Mouse (Mus musculus): ENCODE data around the gene Nrf1.

The Nrf1 gene

DNA sequence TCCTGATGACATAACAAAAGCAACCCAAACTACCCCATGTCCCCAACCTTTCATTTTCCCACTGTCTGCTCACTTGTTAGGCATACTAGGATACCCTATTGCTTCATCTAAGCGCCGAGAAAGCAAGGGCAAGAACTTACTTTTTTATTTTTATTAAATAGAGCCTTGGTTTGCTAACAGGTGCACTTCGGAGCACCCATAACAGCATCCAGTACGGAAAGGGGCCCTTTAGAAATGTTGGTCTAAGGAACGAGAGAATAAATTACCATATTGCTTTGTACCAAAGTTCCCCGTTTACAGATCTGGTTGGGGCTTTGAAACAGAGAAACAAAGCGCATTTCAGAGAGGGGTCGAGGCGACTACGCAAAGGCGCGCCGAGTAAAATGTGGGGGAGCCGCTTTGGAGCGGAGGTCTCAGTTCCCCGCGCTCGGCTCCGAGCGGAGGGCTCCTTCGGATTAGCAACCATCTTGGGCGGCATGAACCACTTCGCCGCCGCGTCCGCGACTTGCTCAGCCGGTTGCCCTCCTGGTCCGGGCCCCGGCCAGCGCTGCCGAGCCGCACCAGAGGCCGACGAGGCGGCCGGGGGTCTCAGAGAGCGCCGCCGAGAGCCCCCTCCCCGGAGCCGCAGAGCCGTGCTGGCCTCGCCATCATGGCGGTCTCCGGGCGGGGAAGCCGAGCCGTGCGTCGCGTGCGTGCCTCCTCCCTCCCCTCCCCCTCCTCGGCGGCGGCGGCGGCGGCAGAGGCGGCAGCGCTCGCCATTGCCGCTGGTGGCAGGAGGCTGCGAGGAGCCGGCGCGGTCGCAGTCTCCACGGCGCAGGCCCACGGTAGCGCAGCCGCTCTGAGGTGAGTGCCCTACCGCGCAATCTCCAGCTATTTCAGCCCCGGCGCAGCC, at the start of gene Nrf1:
Gene Nrf1, plus strand, starts transcription at position 718 of the 892 bp plus-strand sequence.
- DNase-seq, result peak; percentile 94

DNA sequence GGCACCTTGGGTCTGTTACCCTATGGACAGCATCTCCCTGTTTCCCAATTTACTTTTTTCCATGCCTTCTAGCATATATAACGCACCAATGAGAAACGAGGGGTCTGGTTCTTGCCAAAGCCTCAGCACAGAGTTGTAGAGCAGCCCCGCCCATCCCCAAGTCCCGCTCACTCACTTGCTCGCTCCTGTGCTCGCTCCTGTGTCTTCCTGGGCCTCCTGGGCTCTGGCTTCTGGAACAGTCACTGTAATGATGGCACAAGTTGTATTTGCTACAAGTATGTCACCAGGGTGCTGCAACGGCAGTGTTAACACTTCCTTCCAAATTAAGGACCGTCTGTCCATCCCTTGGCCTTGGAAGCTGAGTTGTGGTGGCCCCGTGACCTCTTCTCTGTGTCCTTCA, 49.6 kb upstream of the Nrf1 start:
- DNase-seq, result no peak

DNA sequence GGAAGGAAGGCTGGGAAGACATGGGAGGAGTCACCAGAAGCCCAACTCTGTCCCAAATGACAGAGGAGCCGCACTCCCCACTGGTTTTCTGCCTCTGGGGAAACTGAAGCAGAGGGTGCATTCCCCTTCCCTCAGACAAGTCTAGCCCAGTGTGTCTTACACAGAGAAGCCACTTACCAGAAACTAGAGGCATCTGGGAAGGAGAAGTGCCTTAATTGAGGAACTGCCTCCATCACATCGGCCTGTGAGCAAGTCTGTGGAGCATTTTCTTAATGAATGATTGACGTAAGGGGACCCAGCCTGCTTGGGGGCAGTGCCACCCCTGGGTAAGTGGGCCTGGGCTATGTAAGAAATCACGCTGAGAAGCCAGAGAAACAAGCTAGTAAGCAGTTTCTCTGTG, 49.0 kb upstream of the Nrf1 start:
- no peak for DNase-seq

GRCm38 (mm10) chr6:30002628-30003027, 45.2 kb upstream of the Nrf1 start:
- DNase-seq, result no peak

- no peak for DNase-seq
Observed at GRCm38 (mm10) chr6:30005851-30006250, 41.9 kb upstream of the Nrf1 start.

DNA sequence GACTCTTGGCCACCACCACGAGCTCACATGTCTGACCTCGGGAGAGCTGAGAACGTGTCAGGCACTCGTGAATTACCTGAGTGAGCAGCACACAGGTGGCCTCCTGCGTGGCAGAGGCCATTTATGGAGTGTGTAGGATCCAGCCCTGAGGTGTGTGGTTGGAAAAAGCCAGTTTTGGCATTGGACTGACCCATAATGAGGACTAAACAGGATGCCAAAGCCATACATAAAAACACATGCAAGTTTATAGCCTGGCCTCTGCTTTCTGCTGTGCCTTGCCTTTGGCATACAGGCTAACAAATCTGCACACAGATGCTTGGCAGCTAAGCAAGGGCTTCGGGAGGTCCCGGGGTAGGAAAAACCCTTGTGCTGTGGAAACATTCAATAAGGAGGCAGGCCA, 38.6 kb upstream of the Nrf1 start:
- DNase-seq, result no peak

GRCm38 (mm10) chr6:30013520-30013919, 34.3 kb upstream of the Nrf1 start:
- DNase-seq, result no peak

DNA sequence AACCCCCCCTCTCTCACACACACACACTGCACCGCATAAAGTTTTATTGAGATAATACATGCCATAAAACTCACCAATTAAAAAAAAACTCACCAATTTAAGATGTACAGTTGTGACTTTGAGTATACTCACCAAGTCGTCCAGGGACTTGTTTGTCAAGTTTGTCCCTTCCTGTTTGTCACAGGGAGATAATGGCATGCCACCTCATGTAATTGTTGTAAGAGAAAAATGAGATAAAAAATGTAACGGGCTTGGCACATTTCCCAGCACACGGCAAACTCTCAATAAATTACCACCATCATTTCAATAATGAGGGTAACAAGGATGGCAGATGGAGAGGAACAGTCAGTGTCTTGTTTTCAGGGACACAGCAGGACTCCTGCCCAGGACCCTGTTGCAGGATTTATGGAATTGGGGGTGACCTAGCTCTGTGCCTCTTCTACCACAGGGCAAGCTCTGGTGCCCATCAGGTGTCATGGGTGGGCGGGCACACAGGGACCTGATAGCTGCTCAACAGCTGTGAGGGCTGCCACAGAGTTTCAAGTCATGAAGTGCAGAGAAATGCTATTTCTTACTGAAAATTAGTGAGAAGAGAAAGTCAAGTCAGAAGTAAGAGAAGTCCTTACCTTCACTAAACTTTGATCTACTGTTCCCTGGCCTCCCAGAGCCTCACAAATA, 33.5 kb upstream of the Nrf1 start:
- DNase-seq, result no peak

- DNase-seq, result no peak
Observed at GRCm38 (mm10) chr6:30021241-30021640, 26.5 kb upstream of the Nrf1 start.

DNA sequence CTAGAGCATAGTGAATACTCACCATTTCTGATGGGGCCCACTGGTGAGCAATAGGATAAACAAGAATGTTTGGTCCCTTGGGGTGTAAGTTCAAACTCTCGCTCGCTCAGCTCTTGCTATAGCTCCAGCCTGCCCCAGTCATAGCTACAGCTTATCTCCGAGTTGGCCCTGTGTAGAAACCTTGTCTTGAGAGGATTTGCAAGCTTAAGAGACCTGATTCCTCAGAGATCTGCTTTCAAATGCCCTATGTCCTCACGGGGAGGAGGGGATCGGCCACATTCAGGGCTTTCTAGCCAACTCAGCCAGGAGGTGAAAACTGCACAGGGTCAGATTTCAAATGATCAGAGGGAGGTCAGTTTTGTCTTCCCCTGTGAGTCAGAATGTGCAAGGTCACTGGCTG, 26.1 kb upstream of the Nrf1 start:
- DNase-seq, result no peak

DNA sequence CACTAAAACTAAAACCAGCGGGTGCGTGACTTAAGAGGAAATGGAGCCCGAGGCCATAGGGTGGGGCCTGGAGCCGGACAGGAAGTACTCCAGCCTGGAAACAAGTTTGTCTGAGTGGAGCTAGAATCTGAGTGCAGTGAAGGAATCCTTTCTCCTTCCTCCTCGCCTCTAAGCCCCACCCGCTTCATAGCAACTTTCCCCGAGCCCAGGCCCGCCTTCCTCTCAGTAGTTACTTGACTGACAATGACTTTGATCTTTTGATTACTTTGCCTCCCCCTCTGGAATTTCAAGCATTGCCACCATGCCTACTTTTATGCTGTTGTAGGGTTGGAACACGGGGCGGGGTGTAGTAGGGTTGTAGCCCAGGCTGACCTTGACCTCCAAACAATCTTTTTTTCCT, 21.0 kb upstream of the Nrf1 start:
- DNase-seq, result no peak

DNA sequence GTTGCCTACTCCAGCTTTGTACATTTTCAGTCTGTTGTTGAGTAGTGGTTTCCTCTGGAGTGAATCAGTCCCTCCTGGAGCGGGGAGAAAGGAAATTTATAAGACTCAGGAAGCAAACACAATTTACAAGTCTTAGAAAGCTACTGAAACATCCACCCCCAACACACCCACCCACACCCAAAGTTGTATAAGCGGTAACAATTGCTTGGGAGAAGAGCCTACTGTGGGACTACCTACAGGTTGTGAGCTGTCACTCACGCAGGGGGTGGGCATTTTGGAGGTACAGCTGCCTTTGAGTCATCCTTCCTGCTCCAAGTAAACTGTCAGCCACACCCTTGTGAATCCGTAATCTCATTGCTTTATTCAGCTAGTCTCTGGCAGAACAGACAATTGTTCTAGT, 19.4 kb upstream of the Nrf1 start:
- DNase-seq, result no peak

- DNase-seq, result no peak
Observed at GRCm38 (mm10) chr6:30035112-30035511, 12.7 kb upstream of the Nrf1 start.

DNA sequence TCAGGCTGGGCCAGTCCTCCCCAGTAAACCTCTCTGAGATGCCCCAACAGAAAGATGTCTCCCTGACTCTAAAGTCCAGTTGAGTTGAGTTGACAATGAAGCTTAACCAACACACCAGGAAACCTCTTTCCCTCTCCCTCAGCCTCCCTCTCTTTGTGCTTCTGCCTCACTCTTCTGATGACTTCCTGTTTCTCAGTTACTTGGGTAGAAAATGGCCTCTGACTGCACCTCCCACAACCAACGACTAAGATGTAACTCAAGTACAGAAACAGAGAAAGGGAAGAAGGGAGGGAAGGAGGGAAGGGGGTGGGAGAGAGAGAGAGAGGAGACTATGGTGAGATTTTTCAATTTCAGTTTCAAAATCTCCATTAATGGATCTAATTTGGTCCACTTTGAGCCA, 6.3 kb upstream of the Nrf1 start:
- no peak for DNase-seq

DNA sequence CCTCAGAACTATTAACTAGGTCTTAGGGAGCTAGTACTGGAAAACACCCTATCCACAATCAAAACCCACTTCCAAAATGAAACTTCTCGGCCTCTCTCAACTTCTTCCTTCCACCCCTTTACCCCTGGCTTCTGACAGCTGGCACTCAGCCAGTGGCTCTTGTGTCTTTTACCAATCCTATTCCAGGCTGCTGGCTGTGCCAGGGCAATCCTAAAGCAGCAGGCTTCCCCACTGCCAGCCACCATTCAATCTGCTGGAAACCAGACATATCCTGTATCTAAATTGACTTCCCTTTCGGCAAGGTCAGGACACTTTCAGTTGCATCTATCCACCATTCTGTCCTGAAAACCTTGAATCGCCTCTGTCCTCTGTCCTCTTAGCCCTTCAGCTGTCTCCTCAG, 5.3 kb upstream of the Nrf1 start:
- peak; percentile 28 for DNase-seq

GRCm38 (mm10) chr6:30048163-30048500, 344 bp downstream of the Nrf1 start:
- DNase-seq, result no peak

DNA sequence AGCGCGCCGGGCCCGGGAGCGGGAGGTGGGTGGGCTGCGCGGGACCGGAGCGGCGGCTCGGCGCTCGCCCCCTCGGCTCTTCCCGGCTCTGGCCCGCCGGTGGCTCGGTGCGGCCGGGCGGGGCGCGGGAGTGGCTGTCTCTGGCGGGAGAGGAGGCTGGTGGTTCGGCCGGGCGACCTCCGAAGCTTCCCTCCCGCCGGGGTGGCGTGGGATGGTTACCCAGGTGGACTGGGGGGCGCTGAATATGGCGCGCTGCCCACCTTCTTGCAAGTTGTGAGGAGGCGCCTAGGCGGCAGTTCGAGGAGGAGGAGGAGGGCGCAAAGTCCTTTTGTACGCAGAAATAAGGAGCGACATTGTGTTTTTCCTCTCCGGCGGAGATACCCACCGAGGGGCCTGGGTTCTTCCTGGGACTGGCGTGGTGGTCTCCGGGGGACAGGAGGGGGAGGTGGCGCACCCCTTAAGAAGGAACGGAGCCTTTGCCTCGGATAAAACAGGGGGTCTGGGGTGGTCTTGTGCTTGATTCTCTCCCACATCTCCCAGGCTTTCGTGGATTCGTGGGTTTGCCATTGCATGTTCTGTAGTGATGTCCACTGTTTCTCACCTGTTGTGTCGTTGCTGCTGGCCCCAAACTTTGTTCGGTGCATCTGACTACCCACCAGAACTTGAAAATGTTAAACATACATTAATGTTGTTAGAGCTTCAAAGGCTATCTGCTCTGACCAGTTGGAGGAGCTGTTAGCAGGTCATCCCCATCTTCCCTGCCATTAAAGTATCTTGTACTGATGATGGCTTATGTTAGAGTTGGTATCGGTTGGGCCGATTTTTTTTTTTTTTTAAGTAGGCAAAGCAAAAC, 939 bp downstream of the Nrf1 start:
- DNase-seq, result peak; percentile 76

- DNase-seq, result no peak
Observed at GRCm38 (mm10) chr6:30053116-30053515, 5.3 kb downstream of the Nrf1 start.

DNA sequence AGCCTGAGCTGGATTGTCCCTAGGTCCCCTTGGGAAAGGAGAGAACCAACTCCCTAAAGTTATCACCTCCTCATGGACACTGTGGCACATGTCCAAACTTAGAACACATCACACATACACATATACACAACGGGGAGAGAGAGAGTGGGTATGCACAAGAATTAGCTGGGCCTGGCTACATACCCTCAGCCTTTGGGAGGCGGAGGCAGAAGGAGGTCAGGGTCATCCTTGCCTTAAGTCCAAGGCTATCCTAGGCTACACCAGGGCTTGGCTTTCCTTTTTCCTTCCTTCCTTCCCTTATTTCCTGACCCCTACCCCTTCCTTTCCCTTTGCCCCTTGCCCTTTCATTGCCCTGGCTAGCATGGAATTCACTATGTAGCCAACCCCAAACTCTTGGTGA, 14.8 kb downstream of the Nrf1 start:
- DNase-seq, result no peak

DNA sequence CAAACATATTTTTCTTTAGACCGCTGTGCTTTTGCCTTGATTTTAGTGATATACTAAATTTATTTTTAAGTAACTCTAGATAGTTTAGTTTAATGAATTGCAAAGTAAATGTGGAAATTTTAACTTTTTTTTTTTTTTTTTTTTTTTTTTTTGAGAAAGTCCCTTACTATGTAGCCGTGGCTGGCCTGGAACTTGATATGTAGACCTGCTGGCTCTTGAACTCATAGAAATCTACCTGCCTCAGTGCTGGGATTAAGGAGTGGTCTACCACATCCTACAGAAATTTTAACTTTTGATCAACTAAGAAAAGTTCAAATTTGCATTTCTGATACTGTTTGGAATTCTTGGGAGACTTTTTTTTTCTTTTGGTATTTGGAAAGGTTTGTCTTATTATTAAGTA, 17.6 kb downstream of the Nrf1 start:
- DNase-seq, result no peak

DNA sequence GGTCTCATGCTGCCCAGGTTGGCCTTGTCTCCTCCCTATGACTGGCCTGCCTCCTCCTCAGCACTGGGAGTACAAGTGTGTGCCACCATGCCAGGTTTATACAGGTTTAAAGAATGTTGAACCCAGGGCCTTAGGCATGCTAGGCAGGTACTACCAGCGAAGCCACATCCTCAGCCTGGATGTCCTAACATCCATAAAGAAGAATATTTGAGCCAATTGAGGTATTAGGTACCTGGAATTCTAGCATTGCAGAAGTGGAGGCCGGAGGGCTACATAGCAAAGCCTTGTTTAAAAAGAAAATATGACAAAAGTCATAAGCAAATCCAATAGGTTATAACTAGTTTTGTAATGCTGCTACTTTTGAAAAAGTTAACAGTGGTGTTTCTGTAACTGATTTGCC, 19.0 kb downstream of the Nrf1 start:
- DNase-seq, result no peak

GRCm38 (mm10) chr6:30072476-30072875, 24.7 kb downstream of the Nrf1 start:
- no peak for DNase-seq

GRCm38 (mm10) chr6:30078938-30079529, 31.2 kb downstream of the Nrf1 start:
- DNase-seq, result no peak
